ENCODE assay signal across 15 mouse cellular contexts in genomic region chr5:23577847-23578246, GRCm38 (mm10).
DNase-seq lines count a peak whose midpoint lies in the region; ATAC-seq lines count a peak whose summit lies in the region.
"Had no signal": no experiment of that assay in that cellular context is flagged by ENCODE, and none has a peak within 500 bp of the region (broad histone marks: within the 10 kb centered on the region; RNA-seq: fewer than 3 reads in every experiment).

No protein-coding gene starts in this region.

- DNase-seq in hindbrain, embryonic 10.5 days (ENCODE audit: low spot score): peak; percentile 43
- peak; percentile 44 for DNase-seq in forebrain, embryonic 14.5 days (ENCODE audit: low spot score)
- no peak for DNase-seq in urinary bladder, adult 18-20 months (ENCODE audit: low spot score in 2 of 2)
- DNase-seq: cerebellum, postnatal 36 days; gastrocnemius, postnatal 25 days; kidney, adult 8-10 months; right cerebral cortex, adult 18-20 months; thymus, postnatal 36 days had no signal

- H3K27ac ChIP-seq in hindbrain, embryonic 10.5 days: peak overlapping the region; percentile 56
- no peak overlapping the region for H3K27ac ChIP-seq in hindbrain, embryonic 16.5 days (ENCODE audit: low read depth, low read length)
- no peak overlapping the region for H3K27ac ChIP-seq in forebrain, embryonic 14.5 days (ENCODE audit: low read depth, low read length)
- H3K27ac ChIP-seq in intestine, embryonic 16.5 days (ENCODE audit: low read length): no peak overlapping the region
- H3K27ac ChIP-seq in neural tube, embryonic 12.5 days: peak overlapping the region; percentile 50; the same call in 1 of the 2 replicates
- H3K27ac ChIP-seq in kidney, embryonic 16.5 days (ENCODE audit: low read length): no peak overlapping the region
- H3K27ac ChIP-seq: limb, embryonic 13.5 days; lung, embryonic 15.5 days had no signal

- H3K27me3 ChIP-seq in hindbrain, embryonic 10.5 days (ENCODE audit: insufficient read depth, poor library complexity, severe bottlenecking): no peaks in the 10 kb centered on the region
- no peaks in the 10 kb centered on the region for H3K27me3 ChIP-seq in hindbrain, embryonic 16.5 days (replicated peaks; ENCODE audit: control insufficient read depth, insufficient read depth, low read length)
- no peaks in the 10 kb centered on the region for H3K27me3 ChIP-seq in forebrain, embryonic 14.5 days (replicated peaks; ENCODE audit: control insufficient read depth, insufficient read depth, low read length)
- H3K27me3 ChIP-seq in intestine, embryonic 16.5 days (replicated peaks; ENCODE audit: control insufficient read depth, insufficient read depth, low read length): no peaks in the 10 kb centered on the region
- H3K27me3 ChIP-seq in neural tube, embryonic 12.5 days (replicated peaks): no peaks in the 10 kb centered on the region
- no peaks in the 10 kb centered on the region for H3K27me3 ChIP-seq in kidney, embryonic 16.5 days (ENCODE audit: insufficient read depth, low read length)
- H3K27me3 ChIP-seq: limb, embryonic 13.5 days; lung, embryonic 15.5 days had no signal

- no peak overlapping the region for H3K9ac ChIP-seq in hindbrain, embryonic 16.5 days (ENCODE audit: low read depth, low read length)
- H3K9ac ChIP-seq in forebrain, embryonic 14.5 days (ENCODE audit: low read length): no peak overlapping the region
- no peak overlapping the region for H3K9ac ChIP-seq in intestine, embryonic 16.5 days (ENCODE audit: low read depth, low read length)
- no peak overlapping the region for H3K9ac ChIP-seq in neural tube, embryonic 12.5 days
- no peak overlapping the region for H3K9ac ChIP-seq in kidney, embryonic 16.5 days (replicated peaks; ENCODE audit: low read length)
- H3K9ac ChIP-seq: limb, embryonic 13.5 days; lung, embryonic 15.5 days had no signal

- peaks cover 9% of the 10 kb centered on the region; the same call in 1 of the 2 replicates for H3K36me3 ChIP-seq in hindbrain, embryonic 10.5 days
- H3K36me3 ChIP-seq in hindbrain, embryonic 16.5 days (ENCODE audit: control insufficient read depth, insufficient read depth, low read length): no peaks in the 10 kb centered on the region
- H3K36me3 ChIP-seq in forebrain, embryonic 14.5 days (ENCODE audit: control insufficient read depth, insufficient read depth, low read length): no peaks in the 10 kb centered on the region
- no peaks in the 10 kb centered on the region for H3K36me3 ChIP-seq in intestine, embryonic 16.5 days (ENCODE audit: control insufficient read depth, insufficient read depth, low read length)
- no peaks in the 10 kb centered on the region for H3K36me3 ChIP-seq in neural tube, embryonic 12.5 days
- peaks cover 6% of the 10 kb centered on the region; the same call in 1 of the 2 replicates for H3K36me3 ChIP-seq in kidney, embryonic 16.5 days (ENCODE audit: insufficient read depth, low read length)
- H3K36me3 ChIP-seq: lung, embryonic 15.5 days had no signal

- no peak; the same call in 1 of the 2 replicates for ATAC-seq in hindbrain, embryonic 16.5 days
- ATAC-seq in forebrain, embryonic 14.5 days: peak; percentile 66
- 0 out of 2 replicates have a peak, but pooled peaks have one; percentile 17 for ATAC-seq in intestine, embryonic 16.5 days
- ATAC-seq in neural tube, embryonic 12.5 days (ENCODE audit: low FRiP score, low read depth): peak; percentile 83; the same call in 1 of the 2 replicates
- ATAC-seq in CD4-positive, CD25-positive, alpha-beta regulatory T cell, adult 4 months: no peak
- no peak for ATAC-seq in kidney, embryonic 16.5 days (ENCODE audit: low FRiP score, low TSS enrichment)

- H3K4me1 ChIP-seq in hindbrain, embryonic 10.5 days (replicated peaks): peaks cover 30% of the 10 kb centered on the region
- H3K4me1 ChIP-seq in hindbrain, embryonic 16.5 days (ENCODE audit: control insufficient read depth, insufficient read depth, low read depth, low read length): peaks cover 6% of the 10 kb centered on the region
- no peaks in the 10 kb centered on the region for H3K4me1 ChIP-seq in forebrain, embryonic 14.5 days (ENCODE audit: control insufficient read depth, insufficient read depth, low read length)
- peaks cover 14% of the 10 kb centered on the region; the same call in 1 of the 2 replicates for H3K4me1 ChIP-seq in intestine, embryonic 16.5 days (ENCODE audit: control insufficient read depth, insufficient read depth, low read length)
- peaks cover 21% of the 10 kb centered on the region for H3K4me1 ChIP-seq in neural tube, embryonic 12.5 days
- peaks cover 9% of the 10 kb centered on the region for H3K4me1 ChIP-seq in kidney, embryonic 16.5 days (ENCODE audit: insufficient read depth, low read length)
- H3K4me1 ChIP-seq: lung, embryonic 15.5 days had no signal

- no peak overlapping the region for H3K4me2 ChIP-seq in hindbrain, embryonic 16.5 days (ENCODE audit: low read length)
- no peak overlapping the region for H3K4me2 ChIP-seq in forebrain, embryonic 14.5 days (ENCODE audit: low read length)
- no peak overlapping the region for H3K4me2 ChIP-seq in intestine, embryonic 16.5 days (ENCODE audit: low read depth, low read length)
- no peak overlapping the region for H3K4me2 ChIP-seq in neural tube, embryonic 12.5 days (replicated peaks)
- no peak overlapping the region for H3K4me2 ChIP-seq in kidney, embryonic 16.5 days (replicated peaks; ENCODE audit: low read depth, low read length)
- H3K4me2 ChIP-seq: limb, embryonic 13.5 days; lung, embryonic 15.5 days had no signal

- WGBS in hindbrain, embryonic 10.5 days: 34% methylated on average over 4 of the region's 4 CpGs
- WGBS in hindbrain, embryonic 16.5 days: 31% methylated on average over 4 of the region's 4 CpGs
- WGBS in forebrain, embryonic 14.5 days: 53% methylated on average over 4 of the region's 4 CpGs
- WGBS in intestine, embryonic 16.5 days: 60% methylated on average over 4 of the region's 4 CpGs
- 28% methylated on average over 4 of the region's 4 CpGs for WGBS in neural tube, embryonic 12.5 days
- WGBS in kidney, embryonic 16.5 days: 73% methylated on average over 4 of the region's 4 CpGs

- no peak overlapping the region for H3K4me3 ChIP-seq in hindbrain, embryonic 10.5 days
- no peak overlapping the region for H3K4me3 ChIP-seq in hindbrain, embryonic 16.5 days (ENCODE audit: low read length)
- no peak overlapping the region for H3K4me3 ChIP-seq in forebrain, embryonic 14.5 days (ENCODE audit: low read depth, low read length)
- H3K4me3 ChIP-seq in intestine, embryonic 16.5 days (ENCODE audit: low read length): no peak overlapping the region
- no peak overlapping the region for H3K4me3 ChIP-seq in neural tube, embryonic 12.5 days
- H3K4me3 ChIP-seq in kidney, embryonic 16.5 days (ENCODE audit: low read length): no peak overlapping the region
- H3K4me3 ChIP-seq: limb, embryonic 13.5 days; lung, embryonic 15.5 days had no signal

- H3K9me3 ChIP-seq in hindbrain, embryonic 10.5 days: peaks cover 8% of the 10 kb centered on the region; the same call in 1 of the 2 replicates
- no peaks in the 10 kb centered on the region for H3K9me3 ChIP-seq in hindbrain, embryonic 16.5 days (ENCODE audit: control insufficient read depth, low read length)
- no peaks in the 10 kb centered on the region for H3K9me3 ChIP-seq in forebrain, embryonic 14.5 days (replicated peaks; ENCODE audit: control insufficient read depth, low read length)
- H3K9me3 ChIP-seq in intestine, embryonic 16.5 days (ENCODE audit: control insufficient read depth, low read length): 0 out of 2 replicates have a peak, but pooled peaks cover 5% of the 10 kb centered on the region
- H3K9me3 ChIP-seq in neural tube, embryonic 12.5 days: no peaks in the 10 kb centered on the region
- peaks cover 9% of the 10 kb centered on the region for H3K9me3 ChIP-seq in kidney, embryonic 16.5 days (ENCODE audit: low read length)
- H3K9me3 ChIP-seq: lung, embryonic 15.5 days had no signal

Comparison
In these comparisons a context has a peak if more than half of its experiments do, and no peak if none do; other contexts are left out.
1. H3K27ac ChIP-seq: peak in hindbrain, embryonic 10.5 days (single experiment) and neural tube, embryonic 12.5 days (single experiment); none in hindbrain, embryonic 16.5 days (single experiment), forebrain, embryonic 14.5 days (single experiment), intestine, embryonic 16.5 days (single experiment) and kidney, embryonic 16.5 days (single experiment).
2. DNase-seq: peak in hindbrain, embryonic 10.5 days (single experiment) and forebrain, embryonic 14.5 days (single experiment); none in urinary bladder, adult 18-20 months (0 of 2).
3. ATAC-seq: peak in forebrain, embryonic 14.5 days (single experiment), intestine, embryonic 16.5 days (single experiment) and neural tube, embryonic 12.5 days (single experiment); none in hindbrain, embryonic 16.5 days (single experiment), CD4-positive, CD25-positive, alpha-beta regulatory T cell, adult 4 months (single experiment) and kidney, embryonic 16.5 days (single experiment).